Mouse (Mus musculus): ENCODE measurements around the gene Mroh7.

GRCm38 (mm10) chr4:106679152-106679551 lies 51.6 kb downstream of the Mroh7 start:
- TF ChIP-seq MAFK (IDR thresholded peaks at IDR 0.05; ENCODE audit: insufficient read depth, low read depth, low read length): no peak
- TF ChIP-seq ZC3H11A (IDR thresholded peaks at IDR 0.05; ENCODE audit: borderline replicate concordance, low read depth, low read length): no peak
- TF ChIP-seq ZNF384 (IDR thresholded peaks at IDR 0.05; ENCODE audit: low read depth, low read length): no peak
- no peak for TF ChIP-seq HCFC1 (IDR thresholded peaks at IDR 0.05; ENCODE audit: borderline replicate concordance, insufficient read depth, low read length)
- TF ChIP-seq CHD2 (IDR thresholded peaks at IDR 0.05; ENCODE audit: low read depth, low read length): no peak

Measured in ES-E14 (cell line).